Mouse (Mus musculus): ENCODE data around the gene Cldn1.

The Cldn1 gene

GRCm38 (mm10) chr16:26357863-26358780 is 13.5 kb downstream of the Cldn1 start:
- H3K36me3 ChIP-seq (ENCODE audit: control insufficient read depth, insufficient read depth, low read length, poor library complexity, severe bottlenecking): no peaks in the 10 kb centered on the region
- DNase-seq (ENCODE audit: low read depth, low spot score): no peak
- no peaks in the 10 kb centered on the region for H3K27me3 ChIP-seq (ENCODE audit: control insufficient read depth, insufficient read depth, low read length, poor library complexity, severe bottlenecking)

GRCm38 (mm10) chr16:26355513-26355912 is 16.1 kb downstream of the Cldn1 start:
- Histone ChIP-seq H3K27me3 (ENCODE audit: control insufficient read depth, insufficient read depth, low read length, poor library complexity, severe bottlenecking) (no peaks in the 10 kb centered on the region; the same call in 1 of the 2 replicates), H3K36me3 (ENCODE audit: control insufficient read depth, insufficient read depth, low read length, poor library complexity, severe bottlenecking) (no peaks in the 10 kb centered on the region)
- no peak for DNase-seq (ENCODE audit: low read depth, low spot score)

- no peaks in the 10 kb centered on the region for H3K36me3 ChIP-seq (ENCODE audit: control insufficient read depth, insufficient read depth, low read length, poor library complexity, severe bottlenecking)
- no peaks in the 10 kb centered on the region; the same call in 1 of the 2 replicates for H3K27me3 ChIP-seq (ENCODE audit: control insufficient read depth, insufficient read depth, low read length, poor library complexity, severe bottlenecking)
- no peak for DNase-seq (ENCODE audit: low read depth, low spot score)
Observed at GRCm38 (mm10) chr16:26350786-26351185, 20.9 kb downstream of the Cldn1 start.

- DNase-seq (ENCODE audit: low read depth, low spot score): peak; percentile 9
- Histone ChIP-seq H3K36me3 (ENCODE audit: control insufficient read depth, insufficient read depth, low read length, poor library complexity, severe bottlenecking) (no peaks in the 10 kb centered on the region), H3K27me3 (ENCODE audit: control insufficient read depth, insufficient read depth, low read length, poor library complexity, severe bottlenecking) (no peaks in the 10 kb centered on the region; the same call in 1 of the 2 replicates)
Observed at GRCm38 (mm10) chr16:26348809-26349208, 22.8 kb downstream of the Cldn1 start.

GRCm38 (mm10) chr16:26316281-26316680 is 55.4 kb downstream of the Cldn1 start:
- no peak for DNase-seq (ENCODE audit: low read depth, low spot score)
- no peaks in the 10 kb centered on the region for H3K36me3 ChIP-seq (ENCODE audit: control insufficient read depth, insufficient read depth, low read length, poor library complexity, severe bottlenecking)
- H3K27me3 ChIP-seq (ENCODE audit: control insufficient read depth, insufficient read depth, low read length, poor library complexity, severe bottlenecking): no peaks in the 10 kb centered on the region

- DNase-seq (ENCODE audit: low read depth, low spot score): no peak
- no peaks in the 10 kb centered on the region for H3K27me3 ChIP-seq (ENCODE audit: control insufficient read depth, insufficient read depth, low read length, poor library complexity, severe bottlenecking)
Observed at GRCm38 (mm10) chr16:26314815-26315214, 56.8 kb downstream of the Cldn1 start.

GRCm38 (mm10) chr16:26309402-26309801 is 62.2 kb downstream of the Cldn1 start:
- no peak for DNase-seq (ENCODE audit: low read depth, low spot score)

More at GRCm38 (mm10) chr16:26314815-26315214, 56.8 kb downstream of the Cldn1 start:
- H3K36me3 ChIP-seq (ENCODE audit: control insufficient read depth, insufficient read depth, low read length, poor library complexity, severe bottlenecking): no peaks in the 10 kb centered on the region

More at GRCm38 (mm10) chr16:26309402-26309801, 62.2 kb downstream of the Cldn1 start:
- Histone ChIP-seq H3K36me3 (ENCODE audit: control insufficient read depth, insufficient read depth, low read length, poor library complexity, severe bottlenecking) (no peaks in the 10 kb centered on the region), H3K27me3 (ENCODE audit: control insufficient read depth, insufficient read depth, low read length, poor library complexity, severe bottlenecking) (no peaks in the 10 kb centered on the region; the same call in 1 of the 2 replicates)
